Mouse (Mus musculus) small intestine, adult 2 months (tissue): ENCODE data around the gene Pygl. TPM values are rescaled to one million over a fixed set of nuclear protein-coding genes. Genes with fewer than 3 reads are reported as not detected.

Experiments used
- H3K27ac ChIP-seq: fragments of 200-500 bp; 2 replicates; pipeline ENCODE4 v1.5.1; 2012; ENCODE audit warnings: low read depth, low read length, control low read depth, inconsistent platforms; ENCODE audit not compliant: insufficient read depth
- H3K27me3 ChIP-seq: fragments of 200-500 bp; 2 replicates; pipeline ENCODE4 v1.6.1; 2012; ENCODE audit warnings: mild to moderate bottlenecking, moderate library complexity, low read length, inconsistent platforms; ENCODE audit not compliant: control insufficient read depth, insufficient read depth
- H3K36me3 ChIP-seq: fragments of 200-500 bp; 2 replicates; pipeline ENCODE4 v1.6.1; 2012; ENCODE audit warnings: mild to moderate bottlenecking, low read length, control low read depth, inconsistent platforms; ENCODE audit not compliant: control insufficient read depth, insufficient read depth
- H3K4me1 ChIP-seq: fragments of 200-500 bp; 2 replicates; pipeline ENCODE4 v1.6.1; 2012; ENCODE audit warnings: low read length, inconsistent platforms, mixed read lengths; ENCODE audit not compliant: control insufficient read depth, insufficient read depth, insufficient read length
- H3K4me3 ChIP-seq: fragments of 200-500 bp; 2 replicates; pipeline ENCODE4 v1.5.1; 2012; ENCODE audit warnings: low read depth, mild to moderate bottlenecking, control low read depth, inconsistent platforms, low read length, moderate library complexity
- CTCF ChIP-seq: fragments of 200-500 bp; IDR thresholded peaks from 2 replicates; pipeline ENCODE4 v1.5.1; 2012; ENCODE audit warnings: low read depth, mild to moderate bottlenecking, control low read depth, inconsistent platforms, low read length, moderate library complexity, mixed read lengths; ENCODE audit not compliant: insufficient replicate concordance, insufficient read length; ENCODE audit errors: extremely low read depth
- POLR2A ChIP-seq: fragments of 200-500 bp; IDR thresholded peaks from 2 replicates; pipeline ENCODE4 v1.6.1; 2012; ENCODE audit warnings: low read depth, mild to moderate bottlenecking, control low read depth, inconsistent platforms, low read length, moderate library complexity
- WGBS: fragments of 180-500 bp; shearing (Covaris S2); methylation state at CpG from one replicate; pipeline ENCODE4 v1.1.7; 2018; 5-methylcytosine and 5-hydroxymethylcytosine counted together
- polyA plus RNA-seq: library from polyadenylated mRNA; depleted of rRNA; stranded (reverse); fragments of >200 nt; gene quantifications from 2 replicates; pipeline ENCODE4 v1.2.3, GENCODE M21; 2012; rRNA removed

Pygl gene
- 2.2 and 2.8 TPM in 2 replicates for polyA plus RNA-seq

- no peaks in the 10 kb centered on the region for H3K27me3 ChIP-seq
- 92% methylated on average over 2 of the region's 2 CpGs for WGBS
- H3K36me3 ChIP-seq, result no peaks in the 10 kb centered on the region
- H3K4me1 ChIP-seq, result peaks cover 6% of the 10 kb centered on the region
- TF ChIP-seq CTCF (no peak), POLR2A (no peak)
- no peak within 1 kb of the TSS for H3K27ac ChIP-seq
- H3K4me3 ChIP-seq, result no peak within 1 kb of the TSS
Observed at GRCm38 (mm10) chr12:70231294-70231693, at the start of gene Pygl. TSS of gene Pygl (minus strand) at chr12:70231488.

- Histone ChIP-seq H3K27ac (no peak overlapping the region), H3K4me1 (no peaks in the 10 kb centered on the region), H3K27me3 (no peaks in the 10 kb centered on the region), H3K4me3 (no peak overlapping the region), H3K36me3 (no peaks in the 10 kb centered on the region)
- TF ChIP-seq CTCF, result no peak
- WGBS, result 88% methylated on average over 2 of the region's 2 CpGs
Observed at GRCm38 (mm10) chr12:70280930-70281329, 49.6 kb upstream of the Pygl start.

- Histone ChIP-seq H3K36me3 (no peaks in the 10 kb centered on the region), H3K4me1 (no peaks in the 10 kb centered on the region), H3K27ac (no peak overlapping the region), H3K27me3 (no peaks in the 10 kb centered on the region), H3K4me3 (no peak overlapping the region)
- 70% methylated on average over 10 of the region's 10 CpGs for WGBS
- TF ChIP-seq CTCF (no peak), POLR2A (no peak)
Observed at GRCm38 (mm10) chr12:70280381-70280780, 49.1 kb upstream of the Pygl start.

- no peaks in the 10 kb centered on the region for H3K36me3 ChIP-seq
- no peak for TF ChIP-seq CTCF
- no peak for TF ChIP-seq POLR2A
- 67% methylated on average over 12 of the region's 12 CpGs for WGBS
Observed at GRCm38 (mm10) chr12:70277071-70277939, 46.0 kb upstream of the Pygl start.

GRCm38 (mm10) chr12:70269724-70270123 lies 38.4 kb upstream of the Pygl start:
- H3K4me3 ChIP-seq, result no peak overlapping the region
- TF ChIP-seq POLR2A (no peak), CTCF (no peak)

More at GRCm38 (mm10) chr12:70277071-70277939, 46.0 kb upstream of the Pygl start:
- H3K27me3 ChIP-seq, result no peaks in the 10 kb centered on the region
- no peak overlapping the region for H3K27ac ChIP-seq
- H3K4me1 ChIP-seq, result no peaks in the 10 kb centered on the region
- H3K4me3 ChIP-seq, result no peak overlapping the region

GRCm38 (mm10) chr12:70267314-70267713 lies 36.0 kb upstream of the Pygl start:
- no peak for TF ChIP-seq CTCF
- TF ChIP-seq POLR2A, result no peak
- no peak overlapping the region for H3K4me3 ChIP-seq
- WGBS, result 82% methylated on average over 9 of the region's 9 CpGs
- H3K27ac ChIP-seq, result no peak overlapping the region
- no peaks in the 10 kb centered on the region for H3K27me3 ChIP-seq
- H3K4me1 ChIP-seq, result no peaks in the 10 kb centered on the region
- H3K36me3 ChIP-seq, result no peaks in the 10 kb centered on the region

More at GRCm38 (mm10) chr12:70269724-70270123, 38.4 kb upstream of the Pygl start:
- no peak overlapping the region for H3K27ac ChIP-seq
- H3K27me3 ChIP-seq, result no peaks in the 10 kb centered on the region
- 83% methylated on average over 6 of the region's 6 CpGs for WGBS
- no peaks in the 10 kb centered on the region for H3K4me1 ChIP-seq
- H3K36me3 ChIP-seq, result no peaks in the 10 kb centered on the region

- H3K4me3 ChIP-seq, result no peak overlapping the region
Observed at GRCm38 (mm10) chr12:70266494-70266931, 35.2 kb upstream of the Pygl start.

More at GRCm38 (mm10) chr12:70266494-70266931, 35.2 kb upstream of the Pygl start:
- Histone ChIP-seq H3K36me3 (no peaks in the 10 kb centered on the region), H3K27me3 (no peaks in the 10 kb centered on the region), H3K4me1 (no peaks in the 10 kb centered on the region), H3K27ac (no peak overlapping the region)
- WGBS, result 62% methylated on average over 8 of the region's 8 CpGs
- no peak for TF ChIP-seq CTCF
- no peak for TF ChIP-seq POLR2A
